Mouse (Mus musculus) small intestine, adult 2 months (tissue): ENCODE measurements at regions not wholly inside any gene's neighbourhood (a gene's known extent, or its start where the extent isn't known, plus 50 kb on each side); places are given as distances from the start of the nearest gene placed in this dataset.

Source experiments
- H3K27ac ChIP-seq: fragments of 200-500 bp; 2 replicates; pipeline ENCODE4 v1.5.1; 2012; ENCODE audit warnings: low read depth, low read length, control low read depth, inconsistent platforms; ENCODE audit not compliant: insufficient read depth
- H3K27me3 ChIP-seq: fragments of 200-500 bp; 2 replicates; pipeline ENCODE4 v1.6.1; 2012; ENCODE audit warnings: mild to moderate bottlenecking, moderate library complexity, low read length, inconsistent platforms; ENCODE audit not compliant: control insufficient read depth, insufficient read depth
- H3K36me3 ChIP-seq: fragments of 200-500 bp; 2 replicates; pipeline ENCODE4 v1.6.1; 2012; ENCODE audit warnings: mild to moderate bottlenecking, low read length, control low read depth, inconsistent platforms; ENCODE audit not compliant: control insufficient read depth, insufficient read depth
- H3K4me1 ChIP-seq: fragments of 200-500 bp; 2 replicates; pipeline ENCODE4 v1.6.1; 2012; ENCODE audit warnings: low read length, inconsistent platforms, mixed read lengths; ENCODE audit not compliant: control insufficient read depth, insufficient read depth, insufficient read length
- H3K4me3 ChIP-seq: fragments of 200-500 bp; 2 replicates; pipeline ENCODE4 v1.5.1; 2012; ENCODE audit warnings: low read depth, mild to moderate bottlenecking, control low read depth, inconsistent platforms, low read length, moderate library complexity
- CTCF ChIP-seq: fragments of 200-500 bp; IDR thresholded peaks from 2 replicates; pipeline ENCODE4 v1.5.1; 2012; ENCODE audit warnings: low read depth, mild to moderate bottlenecking, control low read depth, inconsistent platforms, low read length, moderate library complexity, mixed read lengths; ENCODE audit not compliant: insufficient replicate concordance, insufficient read length; ENCODE audit errors: extremely low read depth
- POLR2A ChIP-seq: fragments of 200-500 bp; IDR thresholded peaks from 2 replicates; pipeline ENCODE4 v1.6.1; 2012; ENCODE audit warnings: low read depth, mild to moderate bottlenecking, control low read depth, inconsistent platforms, low read length, moderate library complexity
- WGBS: fragments of 180-500 bp; shearing (Covaris S2); methylation state at CpG from one replicate; pipeline ENCODE4 v1.1.7; 2018; 5-methylcytosine and 5-hydroxymethylcytosine counted together

DNA sequence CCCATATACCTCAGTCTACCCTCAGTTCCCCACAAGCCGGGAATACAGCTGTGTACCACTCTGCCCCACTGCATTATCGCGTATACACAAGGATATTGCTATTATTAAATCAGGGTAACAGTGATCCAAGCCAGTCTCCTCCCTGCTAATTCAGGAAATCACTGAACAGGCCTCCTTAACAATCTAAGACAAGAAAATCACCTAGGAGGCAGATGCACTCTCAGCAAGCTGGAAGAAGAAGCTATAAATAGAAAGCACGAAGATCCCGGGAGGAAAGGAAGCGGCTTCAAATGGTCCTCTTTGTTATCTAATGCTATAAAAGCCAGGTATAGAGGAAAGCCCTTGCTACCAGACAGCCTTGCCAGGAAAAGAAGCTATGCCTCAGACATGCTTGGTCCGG, 304.6 kb downstream of the Wdr11 start:
- Histone ChIP-seq H3K27ac (no peak overlapping the region), H3K36me3 (no peaks in the 10 kb centered on the region), H3K4me1 (no peaks in the 10 kb centered on the region), H3K27me3 (no peaks in the 10 kb centered on the region), H3K4me3 (no peak overlapping the region)
- TF ChIP-seq CTCF, result no peak
- no peak for TF ChIP-seq POLR2A
- WGBS, result 63% methylated on average over 7 of the region's 7 CpGs

DNA sequence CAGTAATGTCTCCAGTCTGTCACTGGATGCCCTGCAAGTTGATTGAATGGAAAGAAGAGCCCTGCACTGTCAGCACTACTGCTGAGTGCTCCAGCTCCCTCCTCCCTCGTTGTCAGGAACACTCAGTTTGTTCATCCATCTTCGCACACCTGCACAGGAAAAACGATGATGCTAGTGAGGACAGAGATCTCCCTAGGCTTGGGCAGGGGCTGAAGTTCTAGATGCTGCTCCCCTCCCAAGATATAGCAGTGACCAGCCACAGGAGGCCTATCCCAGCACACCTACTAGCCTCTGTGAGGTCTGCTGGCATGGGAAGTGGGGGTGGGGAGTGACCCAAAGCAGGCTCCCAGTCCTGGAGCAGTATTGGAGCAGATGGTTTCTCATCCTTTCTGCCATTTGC, 305.8 kb downstream of the Wdr11 start:
- TF ChIP-seq POLR2A (no peak), CTCF (no peak)
- Histone ChIP-seq H3K4me1 (no peaks in the 10 kb centered on the region), H3K27me3 (no peaks in the 10 kb centered on the region), H3K4me3 (no peak overlapping the region), H3K27ac (no peak overlapping the region), H3K36me3 (no peaks in the 10 kb centered on the region)
- 73% methylated on average over 3 of the region's 3 CpGs for WGBS

DNA sequence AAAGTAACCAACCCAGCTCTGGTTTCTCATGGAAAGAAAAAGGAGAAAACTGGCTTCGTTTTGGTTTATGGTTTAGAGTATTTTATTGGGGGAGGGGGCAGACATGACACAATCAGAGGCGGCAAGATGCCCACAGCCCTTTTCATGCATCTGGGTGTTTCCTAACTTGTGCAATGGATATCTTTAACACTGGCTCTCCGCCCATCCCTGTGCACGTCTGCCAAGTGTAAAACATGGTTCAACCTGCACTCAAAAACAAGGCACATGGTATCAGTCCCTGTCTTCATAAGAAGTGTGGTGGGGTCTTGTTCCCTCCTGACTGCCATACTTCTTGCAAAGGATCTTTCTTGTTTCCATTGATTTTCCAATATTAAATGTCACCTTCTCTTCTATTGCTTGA, 310.6 kb downstream of the Wdr11 start:
- H3K4me3 ChIP-seq, result no peak overlapping the region

DNA sequence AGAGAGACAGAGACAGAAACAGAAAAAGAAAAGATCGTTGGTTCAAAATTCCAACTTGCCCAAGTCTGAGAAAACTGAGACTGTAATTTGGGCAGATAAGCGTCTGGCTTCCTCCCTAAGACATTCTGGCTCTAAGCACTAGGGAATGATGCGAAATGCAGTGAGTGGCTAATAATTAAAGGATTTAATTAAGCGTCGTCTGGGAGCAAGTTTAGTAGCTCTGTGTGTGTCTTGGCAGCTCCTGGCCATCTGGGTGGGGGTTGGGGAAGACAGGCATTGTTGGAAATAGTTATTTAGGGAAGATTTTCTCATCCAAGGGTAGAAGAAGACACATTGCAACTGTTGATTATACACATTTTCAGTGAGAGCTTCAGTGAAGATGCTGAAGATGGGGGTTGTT, 311.5 kb downstream of the Wdr11 start:
- Histone ChIP-seq H3K4me3 (no peak overlapping the region), H3K27ac (no peak overlapping the region), H3K36me3 (no peaks in the 10 kb centered on the region), H3K27me3 (no peaks in the 10 kb centered on the region), H3K4me1 (no peaks in the 10 kb centered on the region)
- TF ChIP-seq POLR2A, result no peak
- TF ChIP-seq CTCF, result no peak
- 57% methylated on average over 5 of the region's 5 CpGs for WGBS

More for the DNA sequence above, 310.6 kb downstream of the Wdr11 start:
- no peaks in the 10 kb centered on the region for H3K27me3 ChIP-seq
- H3K27ac ChIP-seq, result no peak overlapping the region
- H3K36me3 ChIP-seq, result no peaks in the 10 kb centered on the region
- TF ChIP-seq POLR2A (no peak), CTCF (no peak)
- 83% methylated on average over 4 of the region's 4 CpGs for WGBS
- no peaks in the 10 kb centered on the region for H3K4me1 ChIP-seq

DNA sequence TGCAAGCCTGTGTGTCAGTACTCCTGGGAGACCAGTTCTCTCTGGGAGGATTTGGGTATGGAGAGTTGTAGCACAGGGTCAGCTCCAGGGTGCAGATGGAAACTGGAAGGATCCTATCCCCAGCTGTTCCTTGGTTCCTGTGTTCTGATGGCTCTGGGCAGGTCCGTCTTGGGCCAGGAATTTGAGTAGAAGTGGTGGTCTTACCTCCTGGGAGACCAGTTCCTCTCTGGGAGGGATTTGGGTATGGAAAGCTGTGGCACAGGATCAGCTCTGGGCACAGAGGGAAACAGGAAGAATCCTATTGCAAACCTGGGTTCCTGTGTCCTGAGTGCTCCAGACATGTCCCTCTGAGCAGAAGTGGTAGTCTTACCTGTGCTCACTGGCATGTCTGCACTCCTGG, 314.5 kb downstream of the Wdr11 start:
- H3K4me3 ChIP-seq, result no peak overlapping the region
- no peak overlapping the region for H3K27ac ChIP-seq
- H3K27me3 ChIP-seq, result no peaks in the 10 kb centered on the region
- WGBS, result 84% methylated on average over 1 of the region's 1 CpGs
- TF ChIP-seq POLR2A, result no peak
- H3K36me3 ChIP-seq, result no peaks in the 10 kb centered on the region
- H3K4me1 ChIP-seq, result no peaks in the 10 kb centered on the region

DNA sequence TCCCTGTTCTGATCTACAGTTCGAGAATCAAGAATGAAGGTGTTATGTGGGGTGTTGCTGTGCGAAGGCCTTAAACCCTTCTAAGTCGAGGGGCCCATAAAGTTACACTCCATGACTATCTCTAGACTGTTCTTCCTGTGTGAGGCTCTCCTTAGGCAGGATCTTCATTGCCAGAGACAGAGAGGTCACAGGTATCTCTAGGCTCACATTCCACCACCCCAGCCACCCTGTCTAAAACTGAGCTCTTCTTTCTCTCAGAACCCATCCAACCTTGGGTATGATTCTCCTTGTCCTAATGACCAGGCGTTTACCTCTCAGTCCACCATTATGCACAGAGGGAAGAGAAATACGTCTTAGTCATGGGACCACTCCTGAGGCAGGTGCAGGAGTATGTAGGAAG, 317.2 kb downstream of the Wdr11 start:
- TF ChIP-seq POLR2A, result no peak
- TF ChIP-seq CTCF, result no peak
- no peaks in the 10 kb centered on the region for H3K4me1 ChIP-seq
- 90% methylated on average over 5 of the region's 5 CpGs for WGBS
- no peaks in the 10 kb centered on the region for H3K36me3 ChIP-seq
- H3K4me3 ChIP-seq, result no peak overlapping the region
- H3K27ac ChIP-seq, result no peak overlapping the region
- no peaks in the 10 kb centered on the region for H3K27me3 ChIP-seq

DNA sequence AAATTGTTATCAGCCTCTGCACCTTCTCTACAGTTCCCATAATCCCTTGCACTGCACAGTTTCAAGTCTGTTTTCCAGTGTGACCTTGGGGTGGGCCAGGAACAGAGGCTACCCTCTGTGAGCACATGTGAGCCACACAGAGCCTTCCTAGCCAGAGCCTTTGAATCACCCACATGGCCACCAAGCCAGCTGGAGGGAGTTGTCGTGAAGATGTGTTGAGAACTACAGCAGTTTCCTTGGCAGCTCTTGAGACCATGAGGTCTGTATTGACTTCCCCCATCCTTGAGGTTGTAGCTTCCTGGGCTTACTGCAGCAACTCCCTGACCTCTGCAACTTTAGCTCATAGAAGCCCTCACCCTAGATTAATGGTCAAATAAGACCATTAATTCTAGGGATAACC, 318.1 kb downstream of the Wdr11 start:
- no peak for TF ChIP-seq POLR2A
- TF ChIP-seq CTCF, result no peak
- Histone ChIP-seq H3K27ac (no peak overlapping the region), H3K4me3 (no peak overlapping the region), H3K36me3 (no peaks in the 10 kb centered on the region), H3K27me3 (no peaks in the 10 kb centered on the region), H3K4me1 (no peaks in the 10 kb centered on the region)
- 72% methylated on average over 1 of the region's 1 CpGs for WGBS

DNA sequence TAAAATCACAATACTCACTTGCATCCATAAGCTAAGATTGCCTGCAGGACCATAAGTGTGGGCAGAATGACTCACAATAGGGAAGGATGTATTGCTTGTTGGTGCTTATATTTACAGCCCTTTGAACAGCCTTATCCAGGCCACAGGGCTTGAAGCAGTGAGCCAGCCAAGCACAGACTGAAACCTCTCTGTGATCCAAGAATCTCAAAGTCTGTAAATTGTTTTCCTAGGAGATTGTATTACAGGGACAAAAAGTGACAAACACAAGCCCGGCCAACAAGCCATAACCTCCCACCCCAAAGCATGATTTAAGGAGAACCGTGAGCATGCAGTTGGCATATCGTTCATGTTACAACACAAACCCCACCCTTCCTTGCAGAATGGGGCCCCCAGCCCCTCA, 319.2 kb downstream of the Wdr11 start:
- WGBS, result 63% methylated on average over 3 of the region's 3 CpGs
- no peaks in the 10 kb centered on the region for H3K27me3 ChIP-seq

More for the DNA sequence above, 319.2 kb downstream of the Wdr11 start:
- Histone ChIP-seq H3K27ac (no peak overlapping the region), H3K4me3 (no peak overlapping the region), H3K36me3 (no peaks in the 10 kb centered on the region), H3K4me1 (no peaks in the 10 kb centered on the region)
- TF ChIP-seq CTCF, result no peak
- TF ChIP-seq POLR2A, result no peak
